Mouse (Mus musculus): Measurements from ENCODE around the gene Gm9044.
A peak's percentile ranks its signal among the peaks of the same experiment; 100 is the strongest.
"Not testable (repeated sequence)": the region's sequence is repeated elsewhere in the genome, so short reads cannot be mapped to it uniquely, and the experiment has no call there.

The Gm9044 gene

GRCm38 (mm10) chr10:118332308-118332707, at the start of gene Gm9044:
Gm9044 (minus strand) TSS chr10:118332408.
- not testable (repeated sequence) for DNase-seq (ENCODE audit: low read depth, low spot score)

DNA sequence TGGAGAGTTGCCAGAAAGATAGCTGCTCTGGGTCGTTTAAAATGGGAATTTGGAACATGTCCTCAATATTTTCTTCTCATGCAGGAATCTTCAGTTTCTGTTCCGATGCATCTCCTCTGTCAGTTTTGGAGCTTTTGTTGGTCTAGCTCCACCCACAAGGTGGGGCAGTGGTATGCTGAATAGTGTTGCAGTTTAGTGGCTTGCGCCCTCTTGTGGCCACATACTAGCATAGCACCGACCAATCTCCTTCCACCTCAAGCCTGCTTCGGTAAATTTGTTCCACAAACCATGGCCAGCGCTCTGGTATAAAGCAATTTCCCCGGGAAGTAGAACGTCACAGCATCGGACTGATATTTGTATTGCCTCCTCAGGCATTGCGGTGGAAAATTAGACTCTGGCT, 38.2 kb upstream of the Gm9044 start:
- DNase-seq (ENCODE audit: low read depth, low spot score) = peak; percentile 86

GRCm38 (mm10) chr10:118369518-118369917, 37.3 kb upstream of the Gm9044 start:
- DNase-seq (ENCODE audit: low read depth, low spot score) = no peak

DNA sequence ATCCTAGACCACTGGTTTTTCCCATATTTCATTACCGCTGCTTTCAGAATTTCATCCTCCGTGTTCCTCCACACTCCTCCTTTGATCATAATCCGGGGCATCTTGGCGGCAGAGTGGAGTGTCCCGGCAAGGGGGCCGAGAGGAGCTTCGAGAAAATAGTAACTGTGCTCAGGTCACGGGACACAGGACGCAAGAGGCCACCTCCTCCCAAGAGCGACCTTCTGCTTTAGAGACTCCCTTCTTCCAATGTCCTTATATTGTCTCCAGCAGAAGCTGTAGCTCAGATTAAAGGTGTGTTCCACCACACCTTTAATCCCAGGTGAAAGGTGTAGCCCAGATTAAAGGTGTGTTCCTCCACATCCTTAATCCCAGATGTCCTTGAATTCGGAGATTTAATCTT, 21.8 kb upstream of the Gm9044 start, which contains the start of gene Gm9049:
TSS of gene Gm9049 (minus strand) at position 101 of the 400 bp plus-strand sequence.
- not testable (repeated sequence) for DNase-seq (ENCODE audit: low read depth, low spot score)

DNA sequence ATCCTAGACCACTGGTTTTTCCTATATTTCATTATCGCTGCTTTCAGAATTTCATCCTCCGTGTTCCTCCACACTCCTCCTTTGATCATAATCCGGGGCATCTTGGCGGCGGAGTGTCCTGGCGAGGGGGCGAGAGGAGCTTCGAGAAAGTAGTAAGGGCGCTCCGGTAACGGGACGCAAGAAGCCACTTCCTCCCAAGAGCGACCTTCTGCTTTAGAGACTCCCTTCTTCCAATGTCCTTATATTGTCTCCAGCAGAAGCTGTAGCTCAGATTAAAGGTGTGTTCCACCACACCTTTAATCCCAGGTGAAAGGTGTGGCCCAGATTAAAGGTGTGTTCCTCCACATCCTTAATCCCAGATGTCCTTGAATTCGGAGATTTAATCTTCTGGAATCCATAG, 16.4 kb upstream of the Gm9044 start, which contains the start of gene Gm9048:
TSS of gene Gm9048 (minus strand) at position 101 of the 400 bp plus-strand sequence.
- DNase-seq (ENCODE audit: low read depth, low spot score) = not testable (repeated sequence)

DNA sequence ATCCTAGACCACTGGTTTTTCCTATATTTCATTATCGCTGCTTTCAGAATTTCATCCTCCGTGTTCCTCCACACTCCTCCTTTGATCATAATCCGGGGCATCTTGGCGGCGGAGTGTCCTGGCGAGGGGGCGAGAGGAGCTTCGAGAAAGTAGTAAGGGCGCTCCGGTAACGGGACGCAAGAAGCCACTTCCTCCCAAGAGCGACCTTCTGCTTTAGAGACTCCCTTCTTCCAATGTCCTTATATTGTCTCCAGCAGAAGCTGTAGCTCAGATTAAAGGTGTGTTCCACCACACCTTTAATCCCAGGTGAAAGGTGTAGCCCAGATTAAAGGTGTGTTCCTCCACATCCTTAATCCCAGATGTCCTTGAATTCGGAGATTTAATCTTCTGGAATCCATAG, 10.9 kb upstream of the Gm9044 start, which contains the start of gene Gm9046:
TSS of gene Gm9046 (minus strand) at position 101 of the 400 bp plus-strand sequence.
- DNase-seq (ENCODE audit: low read depth, low spot score) = not testable (repeated sequence)

GRCm38 (mm10) chr10:118337731-118338130, 5.5 kb upstream of the Gm9044 start, which contains the start of gene Gm9045:
Gm9045 (minus strand) TSS chr10:118337831.
- not testable (repeated sequence) for DNase-seq (ENCODE audit: low read depth, low spot score)

DNA sequence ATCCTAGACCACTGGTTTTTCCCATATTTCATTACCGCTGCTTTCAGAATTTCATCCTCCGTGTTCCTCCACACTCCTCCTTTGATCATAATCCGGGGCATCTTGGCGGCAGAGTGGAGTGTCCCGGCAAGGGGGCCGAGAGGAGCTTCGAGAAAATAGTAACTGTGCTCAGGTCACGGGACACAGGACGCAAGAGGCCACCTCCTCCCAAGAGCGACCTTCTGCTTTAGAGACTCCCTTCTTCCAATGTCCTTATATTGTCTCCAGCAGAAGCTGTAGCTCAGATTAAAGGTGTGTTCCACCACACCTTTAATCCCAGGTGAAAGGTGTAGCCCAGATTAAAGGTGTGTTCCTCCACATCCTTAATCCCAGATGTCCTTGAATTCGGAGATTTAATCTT, 5.3 kb downstream of the Gm9044 start, which contains the start of gene Gm9040:
TSS of gene Gm9040 (minus strand) at position 101 of the 400 bp plus-strand sequence.
- DNase-seq (ENCODE audit: low read depth, low spot score) = not testable (repeated sequence)

DNA sequence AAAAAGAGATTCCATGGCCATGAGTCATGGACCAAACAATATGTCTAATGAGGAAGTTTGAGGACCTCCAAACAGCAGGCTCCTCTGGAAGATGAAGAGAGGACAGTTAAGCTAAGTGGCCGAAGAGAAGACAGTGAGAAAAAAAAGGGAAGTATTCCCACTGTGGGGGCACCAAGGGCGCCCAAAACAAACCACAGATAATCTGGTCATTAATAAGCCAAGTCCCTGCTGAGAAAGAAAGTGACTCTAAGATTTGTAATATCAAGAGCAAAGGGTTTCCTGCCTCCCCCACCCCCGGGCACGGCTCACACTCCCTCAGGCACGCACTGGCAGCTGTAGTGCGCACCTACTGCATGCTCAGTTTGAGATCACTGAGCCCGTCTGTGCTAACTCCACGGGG, 13.2 kb downstream of the Gm9044 start:
- no peak for DNase-seq (ENCODE audit: low read depth, low spot score)

DNA sequence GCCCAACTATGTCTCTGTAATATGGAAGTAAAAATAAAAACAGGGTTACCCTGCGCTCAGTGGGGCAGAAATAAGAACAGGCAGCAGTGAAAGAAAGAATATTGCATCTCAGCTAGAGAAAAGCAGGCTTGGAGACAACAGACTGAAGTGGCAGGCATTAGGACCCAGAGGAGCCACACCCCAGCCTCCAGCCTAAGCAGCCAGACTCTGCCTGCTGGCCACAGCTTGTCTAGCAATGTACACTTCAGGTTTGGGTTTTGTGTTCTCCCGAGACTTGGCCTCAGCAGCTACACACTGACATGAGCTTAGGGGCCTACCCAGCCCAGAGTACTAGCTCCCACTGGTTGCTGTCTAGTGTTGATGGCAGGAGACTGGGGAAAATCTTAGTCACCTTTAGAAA, 30.1 kb downstream of the Gm9044 start:
- not testable (repeated sequence) for DNase-seq (ENCODE audit: low read depth, low spot score)

DNA sequence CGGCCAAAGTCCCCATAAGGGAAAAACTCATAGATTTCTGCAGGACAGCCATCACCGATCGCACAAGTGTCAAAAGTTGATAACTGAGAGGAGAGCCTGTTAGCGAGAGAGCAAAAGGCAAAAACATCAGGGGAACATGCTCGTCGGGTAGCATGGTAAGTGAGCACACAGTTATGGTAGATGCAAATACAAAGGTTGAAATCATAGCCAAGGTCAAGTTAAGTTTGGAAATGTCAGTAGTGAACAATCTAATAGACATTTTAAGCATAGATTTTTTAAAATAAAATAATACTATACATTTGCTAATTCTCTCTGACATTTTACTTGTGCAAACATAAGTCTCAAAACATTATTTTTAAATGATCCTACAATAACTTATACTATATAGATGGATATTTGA, 37.3 kb downstream of the Gm9044 start, which contains the start of gene Iltifb:
TSS of gene Iltifb (minus strand) at position 101 of the 400 bp plus-strand sequence.
- DNase-seq (ENCODE audit: low read depth, low spot score) = no peak

GRCm38 (mm10) chr10:118283016-118283415, 49.2 kb downstream of the Gm9044 start:
- DNase-seq (ENCODE audit: low read depth, low spot score) = not testable (repeated sequence)

DNA sequence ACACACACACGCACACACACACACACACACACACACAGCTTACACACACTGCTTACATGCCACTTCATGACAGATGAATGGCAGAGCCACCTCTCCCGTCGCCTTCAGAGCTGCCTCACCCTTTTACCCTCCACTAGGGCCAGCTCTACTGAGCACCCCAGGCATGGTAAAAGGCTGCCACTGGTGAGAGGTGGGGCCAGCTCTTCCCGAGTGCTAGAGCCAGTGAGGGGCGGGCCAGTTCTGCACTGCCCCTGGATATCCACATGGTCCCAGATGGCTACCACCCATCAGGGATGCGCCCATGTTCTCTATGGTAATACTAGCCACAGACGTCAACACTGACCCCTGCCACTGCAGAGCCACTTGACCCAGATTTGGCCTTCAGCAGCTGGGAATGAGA, 49.6 kb downstream of the Gm9044 start:
- DNase-seq (ENCODE audit: low read depth, low spot score) = not testable (repeated sequence)

Data from brain, adult 2 months (tissue).